Mouse (Mus musculus) kidney, adult 2 months (tissue): ENCODE measurements at regions not wholly inside any gene's neighbourhood (a gene's known extent, or its start where the extent isn't known, plus 50 kb on each side); places are given as distances from the start of the nearest gene placed in this dataset.

Experiments
- DNase-seq: peaks from one replicate; pipeline ENCODE4 v3.0.0; 2021
- H3K27ac ChIP-seq: fragments of 200-500 bp; 2 replicates; pipeline ENCODE4 v1.5.1; 2012; ENCODE audit warnings: low read depth, low read length, control low read depth, inconsistent platforms; ENCODE audit not compliant: insufficient read depth
- H3K27me3 ChIP-seq: fragments of 200-500 bp; replicated peaks from 2 replicates; pipeline ENCODE4 v1.6.1; 2012; ENCODE audit warnings: mild to moderate bottlenecking, moderate library complexity, low read length, inconsistent platforms; ENCODE audit not compliant: control insufficient read depth, insufficient read depth
- H3K36me3 ChIP-seq: fragments of 200-500 bp; 2 replicates; pipeline ENCODE4 v1.6.1; 2012; ENCODE audit warnings: mild to moderate bottlenecking, moderate library complexity, low read length, inconsistent platforms; ENCODE audit not compliant: control insufficient read depth, insufficient read depth
- H3K4me1 ChIP-seq: fragments of 200-500 bp; 2 replicates; pipeline ENCODE4 v1.6.1; 2011; ENCODE audit warnings: low read length; ENCODE audit not compliant: control insufficient read depth, insufficient read depth
- H3K4me3 ChIP-seq: fragments of 200-500 bp; 2 replicates; pipeline ENCODE4 v1.5.1; 2011; ENCODE audit warnings: mild to moderate bottlenecking, low read depth, low read length, control low read depth; ENCODE audit not compliant: insufficient read depth
- CTCF ChIP-seq: fragments of 200-500 bp; conservative IDR thresholded peaks from 2 replicates; pipeline ENCODE4 v1.5.1; 2011; ENCODE audit warnings: low read depth, mild to moderate bottlenecking, control low read depth, low read length, moderate library complexity, mixed read lengths; ENCODE audit not compliant: insufficient read depth, insufficient read length
- POLR2A ChIP-seq: fragments of 200-500 bp; IDR thresholded peaks from one replicate; pipeline ENCODE4 v1.6.1; 2011; ENCODE audit warnings: low read depth, low read length, control low read depth
- WGBS: fragments of 180-500 bp; shearing (Covaris S2); methylation state at CpG from one replicate; pipeline ENCODE4 v1.1.7; 2018; 5-methylcytosine and 5-hydroxymethylcytosine counted together

- no peak overlapping the region for H3K27ac ChIP-seq
- TF ChIP-seq POLR2A (no peak), CTCF (no peak)
- no peaks in the 10 kb centered on the region for H3K36me3 ChIP-seq
- H3K4me1 ChIP-seq, result no peaks in the 10 kb centered on the region
- 91% methylated on average over 2 of the region's 2 CpGs for whole genome bisulfite sequencing
- H3K27me3 ChIP-seq, result no peaks in the 10 kb centered on the region
- no peak for DNase-seq
- H3K4me3 ChIP-seq, result no peak overlapping the region
These were observed 182.5 kb upstream of the Tprg start for GRCm38 (mm10) chr16:25104165-25104564.

GRCm38 (mm10) chr16:25104603-25105002 lies 182.0 kb upstream of the Tprg start:
- TF ChIP-seq POLR2A (no peak), CTCF (no peak)
- Histone ChIP-seq H3K27me3 (no peaks in the 10 kb centered on the region), H3K4me3 (no peak overlapping the region), H3K36me3 (no peaks in the 10 kb centered on the region), H3K4me1 (no peaks in the 10 kb centered on the region), H3K27ac (no peak overlapping the region)
- no peak for DNase-seq
- WGBS, result 56% methylated on average over 2 of the region's 2 CpGs

- Histone ChIP-seq H3K36me3 (no peaks in the 10 kb centered on the region), H3K27ac (no peak overlapping the region), H3K4me1 (no peaks in the 10 kb centered on the region), H3K4me3 (no peak overlapping the region), H3K27me3 (no peaks in the 10 kb centered on the region; the same call in 1 of the 2 replicates)
- TF ChIP-seq POLR2A, result no peak
- TF ChIP-seq CTCF, result no peak
- DNase-seq, result peak; percentile 59
- WGBS, result 11% methylated on average over 4 of the region's 4 CpGs
These were observed 146.5 kb upstream of the Tprg start for GRCm38 (mm10) chr16:25140164-25140563.

- TF ChIP-seq CTCF (no peak), POLR2A (no peak)
- H3K27me3 ChIP-seq, result no peaks in the 10 kb centered on the region
- no peaks in the 10 kb centered on the region for H3K36me3 ChIP-seq
- H3K27ac ChIP-seq, result no peak overlapping the region
- H3K4me3 ChIP-seq, result no peak overlapping the region
- H3K4me1 ChIP-seq, result no peaks in the 10 kb centered on the region
- 59% methylated on average over 4 of the region's 4 CpGs for WGBS
- DNase-seq, result no peak
These were observed 139.1 kb upstream of the Tprg start for GRCm38 (mm10) chr16:25147486-25147885.

- Histone ChIP-seq H3K27ac (no peak overlapping the region), H3K36me3 (no peaks in the 10 kb centered on the region), H3K27me3 (no peaks in the 10 kb centered on the region), H3K4me1 (no peaks in the 10 kb centered on the region), H3K4me3 (no peak overlapping the region)
- 95% methylated on average over 1 of the region's 1 CpGs for WGBS
- no peak for DNase-seq
- no peak for TF ChIP-seq POLR2A
- no peak for TF ChIP-seq CTCF
These were observed 137.4 kb upstream of the Tprg start for GRCm38 (mm10) chr16:25149186-25149585.

GRCm38 (mm10) chr16:25176870-25177269 lies 109.7 kb upstream of the Tprg start:
- TF ChIP-seq POLR2A (no peak), CTCF (no peak)
- no peaks in the 10 kb centered on the region for H3K27me3 ChIP-seq
- no peak overlapping the region for H3K4me3 ChIP-seq
- no peak overlapping the region for H3K27ac ChIP-seq
- no peak for DNase-seq
- H3K4me1 ChIP-seq, result no peaks in the 10 kb centered on the region
- H3K36me3 ChIP-seq, result no peaks in the 10 kb centered on the region

- no peak overlapping the region for H3K27ac ChIP-seq
- TF ChIP-seq POLR2A, result no peak
- no peak for TF ChIP-seq CTCF
- H3K27me3 ChIP-seq, result no peaks in the 10 kb centered on the region
- H3K4me3 ChIP-seq, result no peak overlapping the region
- H3K4me1 ChIP-seq, result no peaks in the 10 kb centered on the region
- 82% methylated on average over 2 of the region's 2 CpGs for WGBS
- H3K36me3 ChIP-seq, result no peaks in the 10 kb centered on the region
- no peak for DNase-seq
These were observed 108.6 kb upstream of the Tprg start for GRCm38 (mm10) chr16:25178055-25178454.

- Histone ChIP-seq H3K4me1 (no peaks in the 10 kb centered on the region), H3K27me3 (no peaks in the 10 kb centered on the region), H3K4me3 (no peak overlapping the region), H3K27ac (no peak overlapping the region), H3K36me3 (no peaks in the 10 kb centered on the region)
- no peak for DNase-seq
- 91% methylated on average over 6 of the region's 6 CpGs for WGBS
- TF ChIP-seq CTCF (no peak), POLR2A (no peak)
These were observed 104.7 kb upstream of the Tprg start for GRCm38 (mm10) chr16:25181939-25182338.
